Mouse (Mus musculus): ENCODE measurements around the gene Gm10190. TPM values are rescaled to one million over a fixed set of nuclear protein-coding genes. Genes with fewer than 3 reads are reported as not detected.
"Not testable (repeated sequence)": the region's sequence is repeated elsewhere in the genome, so short reads cannot be mapped to it uniquely, and the experiment has no call there.

Gene Gm10190
- polyA plus RNA-seq (2016; fragmentation: Nextera tagmentation; extraction: Ambion mirVana): 1.1 and 2.4 TPM in 2 replicates

GRCm38 (mm10) chr17:80372989-80373725 lies at the start of gene Gm10190:
Gene Gm10190 (minus strand): TSS chr17:80373541.
- 5% methylated on average over 102 of the region's 102 CpGs for WGBS
- 0 out of 2 replicates have a peak, but pooled peaks cover 3% of the 10 kb centered on the region for H3K27me3 ChIP-seq (replicated peaks)
- H3K36me3 ChIP-seq: no peaks in the 10 kb centered on the region
- H3K4me2 ChIP-seq: peak within 1 kb of the TSS; percentile 86
- H3K4me3 ChIP-seq: peak within 1 kb of the TSS; percentile 53
- H3K4me1 ChIP-seq (replicated peaks): peaks cover 7% of the 10 kb centered on the region; the same call in 1 of the 2 replicates
- peak; percentile 97 for ATAC-seq (ENCODE audit: insufficient number of reproducible peaks, low FRiP score)
- H3K27ac ChIP-seq (ENCODE audit: poor library complexity, severe bottlenecking): peak within 1 kb of the TSS; percentile 45
- peak within 1 kb of the TSS; percentile 76 for H3K9ac ChIP-seq
- H3K9me3 ChIP-seq (replicated peaks): no peaks in the 10 kb centered on the region

- Histone ChIP-seq H3K4me3 (no peak overlapping the region), H3K4me1 (replicated peaks) (0 out of 2 replicates have a peak, but pooled peaks cover 4% of the 10 kb centered on the region), H3K27ac (ENCODE audit: poor library complexity, severe bottlenecking) (no peak overlapping the region), H3K9ac (no peak overlapping the region), H3K9me3 (replicated peaks) (no peaks in the 10 kb centered on the region), H3K4me2 (no peak overlapping the region), H3K36me3 (peaks cover 49% of the 10 kb centered on the region), H3K27me3 (replicated peaks) (no peaks in the 10 kb centered on the region)
- 90% methylated on average over 1 of the region's 1 CpGs for WGBS
- ATAC-seq (ENCODE audit: insufficient number of reproducible peaks, low FRiP score): no peak
Measured at GRCm38 (mm10) chr17:80420998-80421397, 47.7 kb upstream of the Gm10190 start.

DNA sequence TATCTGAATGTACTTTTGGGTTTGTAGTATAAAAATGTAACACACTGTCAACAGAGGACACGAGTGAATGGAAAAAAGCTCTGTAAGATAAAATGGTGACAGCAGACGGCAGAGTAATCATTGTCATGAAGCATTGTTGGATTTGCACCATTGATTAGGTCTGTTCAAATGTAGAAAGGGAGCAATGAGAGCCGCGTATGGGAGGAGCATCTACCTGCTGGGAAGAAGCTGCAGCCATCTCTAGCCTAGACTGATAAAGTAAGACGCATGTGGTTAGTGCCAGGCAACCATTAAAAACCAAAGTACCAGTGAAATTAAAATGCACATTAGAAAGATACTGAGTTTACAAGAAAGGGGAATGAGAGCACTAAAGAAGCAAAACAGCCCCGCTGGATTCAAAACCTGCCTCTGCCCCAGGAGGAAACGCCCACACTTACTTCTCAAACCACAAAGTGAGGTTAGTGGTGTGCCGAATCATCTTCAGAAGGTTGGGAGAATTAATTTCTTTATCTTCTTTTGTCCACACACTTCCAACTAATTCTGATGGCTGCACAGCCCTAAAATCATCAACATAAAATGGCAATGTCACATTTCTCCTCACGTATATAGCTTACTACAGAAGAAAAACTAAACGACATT lies 45.4 kb upstream of the Gm10190 start:
- H3K27me3 ChIP-seq (replicated peaks): no peaks in the 10 kb centered on the region
- no peaks in the 10 kb centered on the region for H3K9me3 ChIP-seq (replicated peaks)
- peaks cover 58% of the 10 kb centered on the region for H3K36me3 ChIP-seq
- no peak overlapping the region for H3K27ac ChIP-seq (ENCODE audit: poor library complexity, severe bottlenecking)
- H3K4me2 ChIP-seq: no peak overlapping the region
- no peak for ATAC-seq (ENCODE audit: insufficient number of reproducible peaks, low FRiP score)
- H3K9ac ChIP-seq: no peak overlapping the region
- no peaks in the 10 kb centered on the region for H3K4me1 ChIP-seq (replicated peaks)
- H3K4me3 ChIP-seq: no peak overlapping the region
- WGBS: 87% methylated on average over 10 of the region's 10 CpGs

- H3K36me3 ChIP-seq: peaks cover 64% of the 10 kb centered on the region
- no peaks in the 10 kb centered on the region for H3K4me1 ChIP-seq (replicated peaks)
- no peak overlapping the region for H3K4me2 ChIP-seq
- H3K9ac ChIP-seq: no peak overlapping the region
- ATAC-seq (ENCODE audit: insufficient number of reproducible peaks, low FRiP score): no peak
- H3K27ac ChIP-seq (ENCODE audit: poor library complexity, severe bottlenecking): no peak overlapping the region
- H3K27me3 ChIP-seq (replicated peaks): no peaks in the 10 kb centered on the region
- no peak overlapping the region for H3K4me3 ChIP-seq
- H3K9me3 ChIP-seq (replicated peaks): 0 out of 2 replicates have a peak, but pooled peaks cover 4% of the 10 kb centered on the region
- 66% methylated on average over 1 of the region's 1 CpGs for WGBS
Measured at GRCm38 (mm10) chr17:80411182-80411581, 37.8 kb upstream of the Gm10190 start.

DNA sequence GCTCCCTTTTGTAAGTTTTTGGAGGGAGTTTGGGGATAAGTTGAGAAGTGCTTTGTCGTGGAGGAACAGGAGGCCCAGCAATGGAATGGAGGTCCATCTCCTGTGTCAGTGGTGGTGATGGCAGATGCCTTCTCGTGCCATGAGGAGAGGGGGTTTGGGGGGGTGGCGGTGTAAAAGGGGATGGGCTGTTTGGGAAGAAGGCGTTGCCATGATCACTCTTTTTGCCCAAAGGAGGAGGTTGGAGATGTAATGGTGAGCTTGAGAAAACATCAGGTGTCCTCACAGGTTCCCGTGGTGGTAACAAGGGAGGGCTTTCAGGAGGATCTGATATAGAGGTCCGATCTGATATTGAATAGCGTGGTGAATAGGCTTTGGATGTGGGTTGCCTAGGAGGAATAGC lies 24.9 kb upstream of the Gm10190 start:
- 89% methylated on average over 7 of the region's 7 CpGs for WGBS
- Histone ChIP-seq H3K27me3 (replicated peaks) (no peaks in the 10 kb centered on the region), H3K27ac (ENCODE audit: poor library complexity, severe bottlenecking) (no peak overlapping the region), H3K9ac (no peak overlapping the region), H3K4me1 (replicated peaks) (no peaks in the 10 kb centered on the region), H3K4me2 (no peak overlapping the region), H3K36me3 (peaks cover 26% of the 10 kb centered on the region), H3K9me3 (replicated peaks) (no peaks in the 10 kb centered on the region), H3K4me3 (no peak overlapping the region)
- ATAC-seq (ENCODE audit: insufficient number of reproducible peaks, low FRiP score): no peak

- H3K9me3 ChIP-seq (replicated peaks): no peaks in the 10 kb centered on the region
- peak; percentile 83 for ATAC-seq (ENCODE audit: insufficient number of reproducible peaks, low FRiP score)
- peaks cover 3% of the 10 kb centered on the region; the same call in 1 of the 2 replicates for H3K4me1 ChIP-seq (replicated peaks)
- peak overlapping the region; percentile 72 for H3K4me2 ChIP-seq
- H3K36me3 ChIP-seq: no peaks in the 10 kb centered on the region
- no peak overlapping the region; the same call in 1 of the 2 replicates for H3K27ac ChIP-seq (ENCODE audit: poor library complexity, severe bottlenecking)
- 14% methylated on average over 17 of the region's 17 CpGs for WGBS
- H3K9ac ChIP-seq: peak overlapping the region; percentile 50
- H3K27me3 ChIP-seq (replicated peaks): no peaks in the 10 kb centered on the region; the same call in none of the 2 replicates
- H3K4me3 ChIP-seq: peak overlapping the region; percentile 50
Measured at GRCm38 (mm10) chr17:80391423-80392403, 18.4 kb upstream of the Gm10190 start.

DNA sequence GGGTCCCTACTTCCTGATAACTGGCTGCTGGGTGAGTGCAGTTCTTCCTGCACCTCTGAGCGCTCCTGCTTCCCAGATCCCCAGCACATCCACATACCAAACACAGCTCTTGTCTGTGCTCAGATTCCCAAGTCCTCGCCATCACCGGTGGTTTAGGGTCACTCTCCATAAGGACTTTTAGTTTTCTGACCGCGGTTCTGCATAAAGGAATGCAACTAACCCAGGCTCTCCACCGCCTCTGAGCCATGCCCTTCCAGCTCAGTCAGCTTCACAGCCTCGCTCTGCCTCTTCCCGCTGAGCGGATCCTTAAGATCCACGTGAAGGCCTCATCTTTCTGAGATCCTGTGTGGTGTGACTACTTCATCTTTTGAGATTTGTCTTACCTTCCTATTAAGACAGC lies 16.7 kb upstream of the Gm10190 start:
- peaks cover 3% of the 10 kb centered on the region; the same call in 1 of the 2 replicates for H3K4me1 ChIP-seq (replicated peaks)
- H3K27ac ChIP-seq (ENCODE audit: poor library complexity, severe bottlenecking): no peak overlapping the region
- H3K36me3 ChIP-seq: no peaks in the 10 kb centered on the region
- no peak overlapping the region for H3K4me3 ChIP-seq
- no peaks in the 10 kb centered on the region for H3K9me3 ChIP-seq (replicated peaks)
- H3K4me2 ChIP-seq: no peak overlapping the region
- no peaks in the 10 kb centered on the region; the same call in none of the 2 replicates for H3K27me3 ChIP-seq (replicated peaks)
- H3K9ac ChIP-seq: no peak overlapping the region
- whole genome bisulfite sequencing: 61% methylated on average over 10 of the region's 10 CpGs
- no peak for ATAC-seq (ENCODE audit: insufficient number of reproducible peaks, low FRiP score)

DNA sequence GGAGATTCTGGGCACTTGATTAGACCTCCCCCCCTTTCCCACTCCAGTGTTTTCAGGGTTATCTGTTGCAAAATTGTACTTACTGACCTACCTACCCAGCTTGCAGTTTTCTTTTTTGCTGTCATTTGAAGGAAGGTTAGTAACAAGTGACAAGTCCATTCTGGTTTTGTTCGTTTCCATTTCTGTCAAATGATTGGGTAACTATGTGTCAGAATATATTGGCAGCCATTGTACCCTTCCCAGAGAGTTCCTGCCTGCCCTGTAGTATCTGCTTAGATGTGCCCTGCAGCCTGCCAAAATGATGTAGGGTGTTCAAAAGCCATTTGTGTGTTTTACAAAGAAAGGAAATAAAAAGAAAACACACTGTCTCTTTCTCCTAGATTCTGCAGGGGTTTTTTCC lies 12.3 kb upstream of the Gm10190 start:
- H3K4me2 ChIP-seq: no peak overlapping the region
- no peaks in the 10 kb centered on the region for H3K4me1 ChIP-seq (replicated peaks)
- 52% methylated on average over 1 of the region's 1 CpGs for WGBS
- H3K4me3 ChIP-seq: no peak overlapping the region
- H3K9me3 ChIP-seq (replicated peaks): no peaks in the 10 kb centered on the region
- H3K27ac ChIP-seq (ENCODE audit: poor library complexity, severe bottlenecking): no peak overlapping the region
- H3K36me3 ChIP-seq: no peaks in the 10 kb centered on the region
- H3K9ac ChIP-seq: no peak overlapping the region
- H3K27me3 ChIP-seq (replicated peaks): no peaks in the 10 kb centered on the region; the same call in none of the 2 replicates
- no peak for ATAC-seq (ENCODE audit: insufficient number of reproducible peaks, low FRiP score)

- not testable (repeated sequence) for H3K4me3 ChIP-seq, H3K36me3 ChIP-seq
Measured at GRCm38 (mm10) chr17:80378386-80378785, 5.0 kb upstream of the Gm10190 start.

DNA sequence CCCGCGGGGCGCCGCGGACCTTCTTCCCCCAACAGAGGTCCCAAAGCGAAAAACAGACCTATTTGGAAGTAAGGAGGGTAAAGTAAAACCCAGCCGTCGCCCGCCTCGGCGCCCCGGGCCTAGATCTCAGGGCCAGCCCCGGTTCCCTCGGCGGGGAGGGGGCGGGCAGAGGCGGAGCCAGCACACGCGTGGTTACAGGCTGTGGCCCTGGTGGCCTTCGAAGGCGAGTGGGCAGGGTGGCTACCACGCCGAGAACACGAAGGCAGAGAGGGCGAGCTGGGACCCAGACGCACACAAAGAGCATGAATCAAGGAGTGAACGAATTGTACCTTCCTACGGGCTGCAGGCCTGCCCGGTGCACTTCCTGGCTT lies 370 bp upstream of the Gm10190 start:
- no peaks in the 10 kb centered on the region for H3K9me3 ChIP-seq (replicated peaks)
- 0 out of 2 replicates have a peak, but pooled peaks cover 3% of the 10 kb centered on the region for H3K27me3 ChIP-seq (replicated peaks)
- H3K4me3 ChIP-seq: peak overlapping the region; percentile 53
- H3K36me3 ChIP-seq: no peaks in the 10 kb centered on the region
- WGBS: 20% methylated on average over 29 of the region's 29 CpGs
- H3K4me2 ChIP-seq: peak overlapping the region; percentile 86
- peaks cover 7% of the 10 kb centered on the region; the same call in 1 of the 2 replicates for H3K4me1 ChIP-seq (replicated peaks)
- ATAC-seq (ENCODE audit: insufficient number of reproducible peaks, low FRiP score): peak; percentile 54
- H3K27ac ChIP-seq (ENCODE audit: poor library complexity, severe bottlenecking): 0 out of 2 replicates have a peak overlapping the region, but pooled peaks have one; percentile 8
- H3K9ac ChIP-seq: peak overlapping the region; percentile 76

More at GRCm38 (mm10) chr17:80378386-80378785, 5.0 kb upstream of the Gm10190 start:
- not testable (repeated sequence) for H3K9ac ChIP-seq; H3K4me1 ChIP-seq (replicated peaks); H3K27me3 ChIP-seq (replicated peaks); H3K27ac ChIP-seq (ENCODE audit: poor library complexity, severe bottlenecking); ATAC-seq (ENCODE audit: insufficient number of reproducible peaks, low FRiP score); H3K9me3 ChIP-seq (replicated peaks); H3K4me2 ChIP-seq
